Mouse (Mus musculus) spleen, adult 2 months (tissue): Measurements from ENCODE around the gene Ireb2.

Experiments
- CTCF ChIP-seq: fragments of 200-500 bp; IDR thresholded peaks from 2 replicates; pipeline ENCODE4 v1.5.1; 2011; ENCODE audit warnings: mild to moderate bottlenecking, inconsistent platforms; ENCODE audit not compliant: insufficient read depth, insufficient read length, insufficient replicate concordance; ENCODE audit errors: extremely low read depth
- POLR2A ChIP-seq: fragments of 200-500 bp; IDR thresholded peaks from 2 replicates; pipeline ENCODE4 v1.6.1; 2011; ENCODE audit warnings: low read depth, low read length, inconsistent platforms

- TF ChIP-seq CTCF (no peak), POLR2A (no peak)
Measured at GRCm38 (mm10) chr9:54961059-54961458, 97.5 kb downstream of the Ireb2 start.
